Mouse (Mus musculus): ENCODE measurements around the gene Egfem1.

DNA sequence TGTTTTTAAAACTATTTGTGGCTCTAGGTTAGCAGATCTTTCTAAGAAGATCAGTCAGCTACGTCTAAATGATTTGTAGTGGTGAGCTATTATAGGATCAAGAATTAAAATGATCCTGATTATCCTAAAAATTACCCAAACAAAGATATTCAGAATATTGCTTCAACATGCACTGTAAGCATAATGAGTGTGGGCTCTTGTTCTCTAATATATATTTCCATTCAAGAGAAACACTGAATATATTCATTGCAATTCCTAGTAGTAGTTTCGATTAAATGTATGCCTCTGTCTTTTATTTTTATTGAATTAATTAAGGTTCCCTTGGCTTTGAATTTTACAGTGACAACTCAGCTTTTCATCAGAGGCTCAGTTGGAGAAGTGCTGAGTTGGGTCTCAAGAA, 527.4 kb downstream of the Egfem1 start:
- TF ChIP-seq EP300 (IDR thresholded peaks at IDR 0.05; ENCODE audit: insufficient read depth, low read depth, low read length) = no peak
- TF ChIP-seq CTCF (IDR thresholded peaks at IDR 0.05) = no peak
- TF ChIP-seq POLR2A (IDR thresholded peaks at IDR 0.05; ENCODE audit: insufficient read depth, low read depth, low read length) = no peak

Measured in heart, adult 2 months (tissue).